Mouse (Mus musculus) liver, postnatal 0 days (tissue): ENCODE data around the gene Efs. TPM values are rescaled to one million over a fixed set of nuclear protein-coding genes. Genes with fewer than 3 reads are reported as not detected.

ENCODE experiments used
- ATAC-seq: fragments of 200-750 bp; cut with Nextera tagmentation; 2 replicates; pipeline ENCODE4 v1.8.0; 2017; ENCODE audit warnings: mild to moderate bottlenecking, moderate library complexity
- DNase-seq: peaks from one replicate; pipeline ENCODE4 v3.0.0-alpha.2; 2016
- H3K27ac ChIP-seq: fragments of 300-500 bp; sonication (generic); 2 replicates; pipeline ENCODE4 v1.5.1; 2014; ENCODE audit warnings: antibody characterized with exemption, moderate library complexity, mild to moderate bottlenecking, low read depth
- H3K27me3 ChIP-seq: fragments of 300-500 bp; sonication (generic); 2 replicates; pipeline ENCODE4 v1.6.1; 2014; ENCODE audit warnings: low read length, control low read depth, mixed read lengths; ENCODE audit not compliant: insufficient read depth
- H3K36me3 ChIP-seq: fragments of 300-500 bp; sonication (generic); replicated peaks from 2 replicates; pipeline ENCODE4 v1.6.1; 2014; ENCODE audit warnings: mild to moderate bottlenecking, control low read depth, low read length, moderate library complexity, mixed read lengths; ENCODE audit not compliant: insufficient read depth
- H3K4me1 ChIP-seq: fragments of 300-500 bp; sonication (generic); 2 replicates; pipeline ENCODE4 v1.6.1; 2014; ENCODE audit warnings: antibody characterized with exemption, mild to moderate bottlenecking, control low read depth; ENCODE audit not compliant: insufficient read depth
- H3K4me2 ChIP-seq: fragments of 300-500 bp; sonication (generic); 2 replicates; pipeline ENCODE4 v1.6.1; 2014; ENCODE audit warnings: low read depth, mild to moderate bottlenecking, low read length, moderate library complexity, mixed read lengths
- H3K4me3 ChIP-seq: fragments of 300-500 bp; sonication (generic); 2 replicates; pipeline ENCODE4 v1.5.1; 2014; ENCODE audit warnings: low read depth, low read length
- H3K9ac ChIP-seq: fragments of 300-500 bp; sonication (generic); replicated peaks from 2 replicates; pipeline ENCODE4 v1.6.1; 2014; ENCODE audit warnings: mild to moderate bottlenecking, moderate library complexity
- H3K9me3 ChIP-seq: fragments of 300-500 bp; sonication (generic); 2 replicates; pipeline ENCODE4 v1.6.1; 2016; ENCODE audit warnings: mild to moderate bottlenecking, control low read depth, low read length, mixed read lengths
- CTCF ChIP-seq: sonication (generic); IDR thresholded peaks from 2 replicates; pipeline ENCODE4 v1.5.1; 2016; ENCODE audit warnings: antibody characterized with exemption, low read depth
- EP300 ChIP-seq: IDR thresholded peaks from 2 replicates; pipeline ENCODE4 v1.6.1; 2016; ENCODE audit warnings: antibody characterized with exemption, low read depth, mild to moderate bottlenecking
- WGBS: fragments of 180-500 bp; shearing (Covaris S2); extraction: QIAGEN DNeasy Blood & Tissue Kit; methylation state at CpG from one replicate; pipeline ENCODE4 v1.1.7; 2014; ENCODE audit not compliant: insufficient replicate concordance; 5-methylcytosine and 5-hydroxymethylcytosine counted together
- polyA plus RNA-seq: library from polyadenylated mRNA; unstranded; fragments of >200 nt; fragmentation: Nextera tagmentation; extraction: Ambion mirVana; gene quantifications from 2 replicates; pipeline ENCODE4 v1.2.1, GENCODE M21; 2015

Efs gene
- polyA plus RNA-seq, 1 experiment from 2014 or later = 0.26 TPM

GRCm38 (mm10) chr14:54893651-54894181 lies 32.2 kb downstream of the Efs start:
- ATAC-seq (peak; percentile 97), DNase-seq (peak; percentile 96)
- H3K4me3 ChIP-seq = peak overlapping the region; percentile 98
- no peaks in the 10 kb centered on the region for H3K9me3 ChIP-seq
- peaks cover 30% of the 10 kb centered on the region for H3K36me3 ChIP-seq
- WGBS = under 1% methylated on average over 37 of the region's 38 CpGs
- H3K27ac ChIP-seq = peak overlapping the region; percentile 96
- no peaks in the 10 kb centered on the region for H3K27me3 ChIP-seq
- peak overlapping the region; percentile 91 for H3K4me2 ChIP-seq
- TF ChIP-seq CTCF (no peak), EP300 (peak; percentile 52; the same call in 1 of the 2 replicates)
- H3K9ac ChIP-seq = peak overlapping the region; percentile 98
- H3K4me1 ChIP-seq = peaks cover 13% of the 10 kb centered on the region

GRCm38 (mm10) chr14:54892200-54892599 lies 33.7 kb downstream of the Efs start, which contains the start of gene Pabpn1:
Gene Pabpn1, plus strand, starts transcription at chr14:54892500.
- Histone ChIP-seq H3K9me3 (no peaks in the 10 kb centered on the region), H3K27ac (peak within 1 kb of the TSS; percentile 76), H3K27me3 (no peaks in the 10 kb centered on the region), H3K36me3 (peaks cover 18% of the 10 kb centered on the region), H3K4me2 (peak within 1 kb of the TSS; percentile 70), H3K4me1 (peaks cover 13% of the 10 kb centered on the region), H3K9ac (peak within 1 kb of the TSS; percentile 50), H3K4me3 (peak within 1 kb of the TSS; percentile 98)
- TF ChIP-seq EP300 = no peak
- no peak for TF ChIP-seq CTCF
- WGBS = 92% methylated on average over 3 of the region's 3 CpGs
- no peak for ATAC-seq
- no peak for DNase-seq

- Histone ChIP-seq H3K4me1 (peaks cover 11% of the 10 kb centered on the region; the same call in 1 of the 2 replicates), H3K4me2 (no peak overlapping the region), H3K36me3 (no peaks in the 10 kb centered on the region), H3K9me3 (no peaks in the 10 kb centered on the region), H3K4me3 (no peak overlapping the region), H3K9ac (no peak overlapping the region), H3K27me3 (no peaks in the 10 kb centered on the region), H3K27ac (no peak overlapping the region)
- WGBS = 90% methylated on average over 11 of the region's 11 CpGs
- no peak for ATAC-seq
- DNase-seq = no peak
- no peak for TF ChIP-seq CTCF
- no peak for TF ChIP-seq EP300
These were observed 40.6 kb downstream of the Efs start for GRCm38 (mm10) chr14:54885309-54885708.

- TF ChIP-seq CTCF (no peak), EP300 (no peak)
- Histone ChIP-seq H3K9me3 (no peaks in the 10 kb centered on the region), H3K36me3 (no peaks in the 10 kb centered on the region), H3K27me3 (no peaks in the 10 kb centered on the region), H3K4me1 (peaks cover 11% of the 10 kb centered on the region; the same call in 1 of the 2 replicates), H3K27ac (peak overlapping the region; percentile 84), H3K4me3 (peak overlapping the region; percentile 71), H3K9ac (peak overlapping the region; percentile 84), H3K4me2 (peak overlapping the region; percentile 84)
- ATAC-seq (no peak; the same call in 1 of the 2 replicates), DNase-seq (no peak)
- 56% methylated on average over 21 of the region's 21 CpGs for WGBS
These were observed 41.8 kb downstream of the Efs start for GRCm38 (mm10) chr14:54884022-54884712.

GRCm38 (mm10) chr14:54883154-54884021 lies 42.5 kb downstream of the Efs start, which contains the start of the genes Bcl2l2 and Gm20521:
Gene Bcl2l2, plus strand, starts transcription at chr14:54883377.
Gene Gm20521, plus strand, starts transcription at chr14:54883441.
- Histone ChIP-seq H3K27ac (peak within 1 kb of the TSS; percentile 84), H3K36me3 (no peaks in the 10 kb centered on the region), H3K4me2 (peak within 1 kb of the TSS; percentile 84), H3K9me3 (no peaks in the 10 kb centered on the region), H3K4me3 (peak within 1 kb of the TSS; percentile 71), H3K9ac (peak within 1 kb of the TSS; percentile 84), H3K27me3 (no peaks in the 10 kb centered on the region), H3K4me1 (peaks cover 11% of the 10 kb centered on the region; the same call in 1 of the 2 replicates)
- 3% methylated on average over 27 of the region's 27 CpGs for WGBS
- peak; percentile 97 for ATAC-seq
- TF ChIP-seq EP300 (no peak), CTCF (no peak)
- peak; percentile 88 for DNase-seq
